Mouse (Mus musculus) midbrain, embryonic 11.5 days (tissue): ENCODE data around the gene Zfp982. TPM values are rescaled to one million over a fixed set of nuclear protein-coding genes. Genes with fewer than 3 reads are reported as not detected.
"Not testable (repeated sequence)": the region's sequence is repeated elsewhere in the genome, so short reads cannot be mapped to it uniquely, and the experiment has no call there.

Source experiments
- ATAC-seq: fragments of 200-750 bp; cut with Nextera tagmentation; 2 replicates; pipeline ENCODE4 v1.8.0; 2017; ENCODE audit warnings: moderate TSS enrichment, moderate library complexity; ENCODE audit not compliant: low FRiP score
- DNase-seq: peaks from one replicate; pipeline ENCODE4 v3.0.0; 2015; ENCODE audit warnings: low spot score; ENCODE audit errors: missing footprints
- H3K27ac ChIP-seq: fragments of 300-500 bp; sonication (generic); 2 replicates; pipeline ENCODE4 v1.5.1; 2014; ENCODE audit warnings: low read depth, low read length
- H3K27me3 ChIP-seq: fragments of 300-500 bp; sonication (generic); 2 replicates; pipeline ENCODE4 v1.6.1; 2014; ENCODE audit warnings: mild to moderate bottlenecking, low read length, moderate library complexity, mixed read lengths; ENCODE audit not compliant: control insufficient read depth, insufficient read depth
- H3K36me3 ChIP-seq: fragments of 300-500 bp; sonication (generic); 2 replicates; pipeline ENCODE4 v1.6.1; 2014; ENCODE audit warnings: mild to moderate bottlenecking, low read length, moderate library complexity, mixed read lengths; ENCODE audit not compliant: control insufficient read depth, insufficient read depth
- H3K4me1 ChIP-seq: fragments of 300-500 bp; sonication (generic); 2 replicates; pipeline ENCODE4 v1.6.1; 2014; ENCODE audit warnings: low read length; ENCODE audit not compliant: control insufficient read depth, insufficient read depth
- H3K4me2 ChIP-seq: fragments of 300-500 bp; sonication (generic); 2 replicates; pipeline ENCODE4 v1.6.1; 2014; ENCODE audit warnings: mild to moderate bottlenecking, moderate library complexity
- H3K4me3 ChIP-seq: fragments of 300-500 bp; sonication (generic); 2 replicates; pipeline ENCODE4 v1.5.1; 2014; ENCODE audit warnings: low read depth, low read length
- H3K9ac ChIP-seq: fragments of 300-500 bp; sonication (generic); 2 replicates; pipeline ENCODE4 v1.6.1; 2014; ENCODE audit warnings: low read length
- H3K9me3 ChIP-seq: fragments of 300-500 bp; sonication (generic); 2 replicates; pipeline ENCODE4 v1.6.1; 2016; ENCODE audit warnings: low read length; ENCODE audit not compliant: control insufficient read depth
- whole genome bisulfite sequencing: fragments of 180-500 bp; shearing (Covaris S2); extraction: QIAGEN DNeasy Blood & Tissue Kit; methylation state at CpG from one replicate; pipeline ENCODE4 v1.1.7; 2014; 5-methylcytosine and 5-hydroxymethylcytosine counted together
- polyA plus RNA-seq: library from polyadenylated mRNA; unstranded; fragments of >200 nt; fragmentation: Nextera tagmentation; extraction: Ambion mirVana; gene quantifications from 2 replicates; pipeline ENCODE4 v1.2.1, GENCODE M21; 2014

The Zfp982 gene
- polyA plus RNA-seq, 1 experiment from 2014 or later, result 7.8 TPM

GRCm38 (mm10) chr4:147554361-147554760 lies 62.1 kb downstream of the Zfp982 start:
- H3K4me1 ChIP-seq, H3K27me3 ChIP-seq, ATAC-seq, H3K27ac ChIP-seq, DNase-seq, H3K36me3 ChIP-seq, H3K9me3 ChIP-seq, H3K4me3 ChIP-seq, H3K9ac ChIP-seq, H3K4me2 ChIP-seq: not testable (repeated sequence)
- 77% methylated on average over 2 of the region's 2 CpGs for WGBS

- not testable (repeated sequence) for H3K36me3 ChIP-seq, H3K4me3 ChIP-seq, H3K9ac ChIP-seq, H3K9me3 ChIP-seq, DNase-seq, H3K4me2 ChIP-seq, H3K27ac ChIP-seq, H3K27me3 ChIP-seq, ATAC-seq, H3K4me1 ChIP-seq
- WGBS, result 59% methylated on average over 1 of the region's 1 CpGs
Observed at GRCm38 (mm10) chr4:147556921-147557320, 64.7 kb downstream of the Zfp982 start.

GRCm38 (mm10) chr4:147558011-147558410 lies 65.8 kb downstream of the Zfp982 start:
- not testable (repeated sequence) for H3K9ac ChIP-seq, H3K9me3 ChIP-seq, DNase-seq, H3K36me3 ChIP-seq, H3K4me2 ChIP-seq, H3K4me3 ChIP-seq, H3K4me1 ChIP-seq, H3K27me3 ChIP-seq, H3K27ac ChIP-seq, ATAC-seq

- not testable (repeated sequence) for H3K27me3 ChIP-seq, H3K27ac ChIP-seq, H3K4me1 ChIP-seq, H3K9ac ChIP-seq, DNase-seq, H3K36me3 ChIP-seq, H3K9me3 ChIP-seq, ATAC-seq, H3K4me2 ChIP-seq, H3K4me3 ChIP-seq
- WGBS, result 62% methylated on average over 1 of the region's 1 CpGs
Observed at GRCm38 (mm10) chr4:147559096-147559495, 66.9 kb downstream of the Zfp982 start.

Other genes starting within 250 kb of the Zfp982 start
- gene Zfp988, start 186.7 kb upstream of the Zfp982 start, polyA plus RNA-seq, result 0.10 TPM in 1 of 2 replicates, not detected in the other
- gene Zfp978, start 131.1 kb upstream of the Zfp982 start, polyA plus RNA-seq, result 0.23 and 0.29 TPM in 2 replicates
- gene Gm16503, start 47.8 kb downstream of the Zfp982 start, polyA plus RNA-seq, result 0.15 and 0.29 TPM in 2 replicates
- gene Zfp985, start 60.9 kb downstream of the Zfp982 start, polyA plus RNA-seq, result 0.11 and 0.12 TPM in 2 replicates
- gene Zfp979, start 150.1 kb downstream of the Zfp982 start, polyA plus RNA-seq, result 2.8 and 3.1 TPM in 2 replicates
- not detected in 2 replicates for gene Zfp534, start 210.1 kb downstream of the Zfp982 start, polyA plus RNA-seq